Mouse (Mus musculus): ENCODE data around the gene Nup107.

The Nup107 gene

DNA sequence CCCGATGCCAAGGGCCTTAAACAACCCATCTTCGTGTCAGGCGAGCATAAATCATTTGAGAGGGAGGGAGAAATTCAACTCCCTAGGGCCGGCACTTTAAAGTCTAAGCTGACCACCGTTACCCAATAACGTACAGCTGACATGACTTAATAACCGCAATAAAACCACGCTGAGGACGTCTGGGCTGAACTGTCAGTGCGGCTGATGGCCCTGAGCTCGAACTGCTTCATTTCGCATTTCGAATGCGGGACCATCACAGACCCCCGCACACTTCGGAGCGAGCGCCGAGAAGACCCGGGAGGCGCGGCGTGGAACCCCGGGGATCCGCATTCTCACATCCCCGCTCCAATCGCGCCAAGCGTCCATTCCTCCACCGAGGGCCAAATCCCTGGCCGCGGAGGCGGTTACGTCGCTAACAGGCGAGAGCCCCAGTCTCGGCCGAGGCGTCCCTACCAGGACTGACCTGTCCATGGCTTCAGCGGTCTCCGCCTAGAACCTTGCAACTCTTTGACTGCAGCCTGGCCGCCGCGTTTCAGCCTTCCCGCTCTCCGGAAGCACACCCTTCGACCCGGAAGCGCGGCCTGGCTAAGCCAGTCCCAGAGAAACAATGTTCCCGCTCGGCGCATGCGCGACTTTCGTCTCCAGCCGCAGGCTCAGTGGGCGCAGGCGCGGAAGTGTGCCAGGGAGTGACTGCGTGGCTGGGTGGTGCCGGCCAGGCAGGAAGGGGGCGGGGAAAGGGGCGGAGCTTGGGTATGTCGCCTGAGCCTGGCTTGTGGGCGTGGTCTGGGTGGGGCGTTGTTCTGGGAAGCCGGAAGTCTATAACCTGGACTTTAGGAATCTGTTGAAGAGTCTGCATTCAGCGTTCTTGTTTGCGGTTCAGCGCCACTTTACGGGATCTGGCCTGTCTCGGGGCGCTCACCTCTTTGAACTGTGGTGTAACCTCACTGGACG, at the start of gene Nup107:
TSS of gene Nup107 (minus strand) at position 565 of the 951 bp plus-strand sequence.
- peak; percentile 100 for DNase-seq

DNA sequence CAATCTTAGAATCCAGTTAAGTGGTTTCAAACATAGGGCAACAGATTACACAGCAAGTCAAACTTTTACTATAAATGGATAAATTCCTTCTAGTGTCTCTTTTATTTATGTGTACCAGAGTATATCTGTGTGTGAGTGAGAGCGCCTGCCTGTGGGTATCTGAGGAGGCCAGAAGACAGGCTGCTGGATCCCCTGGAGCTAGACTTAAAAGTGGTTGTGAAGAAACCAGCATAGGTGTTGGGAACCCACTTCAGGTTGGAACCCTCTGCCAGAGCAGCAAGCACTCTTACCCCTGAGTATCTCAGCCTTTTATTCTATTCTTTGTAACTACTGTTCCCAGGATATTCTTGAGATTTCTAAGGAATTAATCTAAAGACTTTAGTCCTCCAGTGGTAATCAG, 49.3 kb upstream of the Nup107 start:
- DNase-seq = no peak

DNA sequence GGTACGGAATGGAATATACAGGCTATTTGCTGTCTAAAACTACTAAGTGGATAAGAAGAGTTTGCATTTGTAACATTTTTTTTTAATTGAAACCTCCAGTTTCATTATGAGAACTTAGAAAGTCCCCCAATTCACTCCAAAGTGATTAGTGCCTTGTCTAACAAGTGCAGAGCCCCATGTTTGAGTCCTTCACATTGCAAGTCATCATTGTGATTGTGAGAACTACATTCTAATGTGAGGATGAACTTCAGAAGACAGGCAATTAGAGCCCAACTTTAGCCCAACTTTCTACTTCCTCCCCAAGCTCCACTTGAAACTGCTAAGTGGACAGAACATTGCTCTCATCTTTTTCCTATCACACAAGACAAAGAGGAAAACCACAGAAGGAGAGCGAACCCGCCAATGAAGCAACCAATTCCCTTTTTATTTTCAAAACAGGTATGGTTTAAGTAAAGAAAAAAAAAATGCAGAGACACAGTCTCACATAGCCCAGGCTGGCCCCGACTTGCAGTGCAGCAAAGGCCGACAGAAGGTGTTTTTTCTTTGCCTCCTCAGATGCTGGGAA, 48.0 kb upstream of the Nup107 start:
- no peak for DNase-seq

DNA sequence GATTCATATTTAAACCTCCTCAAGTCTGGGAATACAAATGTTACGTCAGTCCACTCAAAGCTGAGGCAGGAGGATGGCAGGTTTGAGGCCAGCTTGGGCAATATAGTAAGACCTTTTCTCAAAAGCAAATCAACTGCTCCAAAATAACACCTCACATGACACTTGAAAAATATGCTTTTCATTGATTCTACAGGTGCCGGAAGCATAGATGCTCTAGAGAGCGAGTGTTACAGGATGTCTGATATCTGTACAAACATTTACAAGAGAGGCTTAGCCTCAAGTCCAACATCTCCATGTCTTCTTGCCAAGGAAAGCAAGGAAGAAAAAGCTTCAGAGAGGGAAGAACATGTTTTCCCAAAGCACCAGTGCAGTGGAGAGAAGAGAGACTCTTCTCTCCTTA, 47.2 kb upstream of the Nup107 start:
- no peak for DNase-seq

DNA sequence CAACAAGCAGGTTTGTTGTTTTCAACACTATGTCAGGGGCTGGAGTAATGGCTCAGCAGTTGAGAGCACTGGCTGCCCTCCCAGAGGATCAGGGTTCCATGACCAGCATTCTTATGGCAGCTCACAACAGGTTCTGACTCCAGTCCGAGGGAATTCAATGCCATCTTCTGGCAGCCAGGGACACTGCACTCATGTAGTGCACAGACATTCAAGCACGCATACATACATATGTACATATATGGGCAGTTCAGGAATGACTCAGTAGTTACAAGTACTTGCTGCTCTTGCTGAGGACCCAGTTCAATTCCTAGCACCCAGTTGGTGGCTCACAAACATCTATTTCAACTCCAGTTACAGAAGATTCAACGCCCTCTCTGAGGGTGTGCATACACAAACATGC, 46.4 kb upstream of the Nup107 start:
- peak; percentile 12 for DNase-seq

DNA sequence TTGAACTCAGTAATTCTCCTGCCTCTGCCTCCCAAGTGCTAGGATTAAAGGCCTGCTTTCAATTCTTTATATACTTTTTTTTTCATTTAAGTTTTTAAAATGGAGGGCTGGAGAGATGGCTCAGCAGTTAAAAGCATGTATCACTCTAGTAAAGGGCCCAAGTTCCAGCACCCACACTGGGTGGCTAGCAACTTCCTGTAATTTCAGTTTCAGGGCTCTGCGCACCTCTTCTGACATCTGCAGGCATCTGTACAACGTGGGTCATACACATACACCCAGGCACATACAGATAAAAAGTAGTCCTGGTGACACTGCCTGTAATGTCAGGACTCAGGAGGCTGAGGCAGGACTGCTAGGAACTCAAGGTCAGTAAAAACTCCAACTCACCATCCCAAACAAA, 43.8 kb upstream of the Nup107 start:
- no peak for DNase-seq

DNA sequence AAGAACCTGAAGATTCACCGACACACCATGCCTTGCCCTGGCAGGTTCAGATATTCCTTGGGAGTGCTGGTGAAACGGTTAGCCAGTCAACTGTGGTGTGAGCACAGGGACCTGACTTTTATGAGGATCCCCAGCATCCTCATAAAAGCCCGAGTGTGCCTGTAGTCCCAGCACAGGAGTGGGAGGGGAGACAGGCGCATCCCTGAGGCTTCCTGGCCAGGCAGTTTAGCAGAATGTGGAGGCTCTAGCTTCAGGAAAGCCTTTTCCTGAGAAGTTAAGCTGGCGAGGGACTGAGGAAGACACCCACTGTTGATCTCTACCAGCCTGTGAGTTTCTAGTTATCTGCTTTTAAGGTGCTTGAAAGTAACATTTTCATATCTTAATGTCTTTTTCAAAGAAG, 42.9 kb upstream of the Nup107 start:
- no peak for DNase-seq

DNA sequence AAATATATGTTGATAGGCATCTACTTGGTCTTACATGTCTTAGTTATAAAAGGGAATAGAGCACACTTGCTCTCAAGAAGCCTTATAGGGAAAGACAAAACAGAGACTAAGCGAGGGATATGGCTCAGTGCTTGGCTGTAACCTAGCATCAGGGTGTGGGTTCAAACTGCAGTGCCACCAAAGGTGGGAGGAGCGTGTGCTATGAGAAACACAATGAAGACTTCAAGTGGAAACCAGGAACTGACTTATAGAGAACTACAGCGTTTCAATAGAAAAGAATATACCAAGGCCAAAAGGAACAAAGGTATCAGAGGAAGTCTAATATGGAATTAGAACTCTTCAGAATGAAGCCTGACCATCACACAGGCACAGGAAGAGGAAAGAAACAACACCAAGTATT, 38.3 kb upstream of the Nup107 start:
- no peak for DNase-seq

DNA sequence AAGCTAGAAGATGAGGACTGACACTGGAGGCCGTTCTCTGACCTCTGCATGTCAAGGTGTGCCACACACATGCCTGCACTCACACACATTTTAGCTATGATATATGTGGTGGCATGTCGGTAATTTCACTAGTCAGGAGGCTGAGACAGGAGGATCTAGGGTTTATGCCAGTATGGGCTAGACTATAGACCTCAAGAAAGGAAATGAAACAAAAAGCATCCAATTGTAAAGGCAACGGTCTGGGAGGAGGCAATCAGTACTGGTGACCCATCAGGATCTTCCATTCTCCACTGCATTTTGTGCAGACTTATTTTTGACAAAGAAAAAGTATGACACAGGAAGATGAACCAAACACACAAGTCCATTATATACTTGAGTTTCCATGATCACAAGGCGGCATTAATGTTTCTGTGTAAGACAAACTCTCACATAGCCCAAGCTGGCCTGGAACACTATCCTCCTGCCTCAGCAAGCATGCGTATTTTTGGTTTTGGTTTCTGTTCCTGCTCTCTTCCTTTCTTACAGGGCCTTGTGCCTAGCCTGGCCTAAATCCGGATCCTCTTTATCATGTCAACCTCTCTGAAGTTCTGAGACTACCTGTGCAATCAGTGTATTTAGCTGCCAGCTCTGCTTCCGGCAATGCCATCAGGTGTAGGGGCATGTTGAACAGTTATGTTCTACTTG, 37.1 kb upstream of the Nup107 start:
- no peak for DNase-seq

DNA sequence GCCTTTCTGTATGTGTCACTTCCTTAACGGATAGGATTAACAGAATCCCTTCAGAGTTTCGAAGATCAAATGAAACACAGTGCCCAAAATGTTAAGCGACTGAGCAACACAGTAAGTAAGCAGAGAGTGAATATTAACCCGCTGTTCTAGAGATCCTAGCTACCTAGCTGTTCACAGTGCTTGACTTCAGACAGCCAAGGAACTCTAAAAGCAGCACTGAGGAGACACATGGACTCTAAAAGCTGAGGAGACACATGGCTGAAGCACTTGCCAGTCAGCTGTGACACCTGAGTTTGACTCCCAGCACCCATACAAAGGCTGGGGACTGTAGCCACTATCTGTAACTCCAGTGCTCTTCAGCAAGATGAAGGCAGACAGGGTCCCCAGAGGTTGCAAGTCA, 36.5 kb upstream of the Nup107 start:
- no peak for DNase-seq

DNA sequence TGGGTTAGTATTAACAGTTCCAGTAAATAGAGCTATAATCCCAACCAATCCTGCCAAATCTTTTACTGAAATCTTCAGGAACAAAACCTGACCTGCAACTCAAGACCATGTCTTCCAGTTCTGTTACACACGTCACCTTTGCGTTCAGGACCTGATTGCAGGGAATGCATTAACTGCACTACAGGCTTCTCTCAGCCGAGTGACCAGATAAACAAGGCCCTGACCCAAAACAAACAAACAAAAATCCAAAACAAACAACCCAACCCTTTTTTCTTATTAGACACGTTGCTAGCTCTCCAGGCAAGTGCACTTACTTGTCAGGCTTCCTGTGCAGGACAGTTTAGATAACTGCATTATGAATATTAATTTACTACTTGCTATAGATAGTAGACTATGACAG, 36.0 kb upstream of the Nup107 start:
- DNase-seq = no peak

DNA sequence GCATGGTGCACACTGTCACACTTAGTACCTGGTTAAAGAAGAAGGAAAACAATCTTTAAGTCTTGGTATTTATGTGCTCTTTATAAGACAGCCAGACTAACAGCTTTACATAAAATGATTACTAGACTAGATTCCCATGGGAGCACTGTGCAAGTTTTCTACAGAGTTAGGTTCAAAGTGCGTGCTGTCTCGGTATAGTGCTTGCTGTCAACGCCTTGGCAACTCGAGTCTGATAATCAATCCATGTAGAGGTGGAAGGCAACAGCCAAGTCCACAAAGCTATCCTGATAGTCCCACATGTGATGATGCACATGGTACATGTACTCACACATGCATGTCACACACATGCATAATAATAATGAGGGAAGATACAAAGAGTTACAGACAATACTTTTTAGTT, 32.1 kb upstream of the Nup107 start:
- DNase-seq = no peak

DNA sequence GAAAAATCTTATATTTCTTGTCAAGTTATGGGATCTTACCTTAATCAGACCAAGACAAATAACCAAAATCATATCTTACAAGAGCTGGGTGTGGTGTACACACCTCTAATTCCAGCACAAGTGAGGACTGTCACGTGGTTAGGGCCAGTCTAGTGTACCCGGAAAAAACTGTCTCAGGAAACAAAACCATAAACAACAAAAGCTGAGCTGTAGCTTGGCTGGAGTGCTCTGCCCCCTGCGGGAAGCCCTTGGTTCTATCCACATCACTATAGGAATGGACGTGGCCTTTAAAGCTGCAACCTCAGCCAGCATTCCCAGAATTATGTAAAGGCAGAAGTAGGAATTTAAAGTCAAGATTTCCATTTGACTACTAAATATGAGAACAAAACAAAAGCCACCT, 31.6 kb upstream of the Nup107 start:
- DNase-seq = peak; percentile 62

DNA sequence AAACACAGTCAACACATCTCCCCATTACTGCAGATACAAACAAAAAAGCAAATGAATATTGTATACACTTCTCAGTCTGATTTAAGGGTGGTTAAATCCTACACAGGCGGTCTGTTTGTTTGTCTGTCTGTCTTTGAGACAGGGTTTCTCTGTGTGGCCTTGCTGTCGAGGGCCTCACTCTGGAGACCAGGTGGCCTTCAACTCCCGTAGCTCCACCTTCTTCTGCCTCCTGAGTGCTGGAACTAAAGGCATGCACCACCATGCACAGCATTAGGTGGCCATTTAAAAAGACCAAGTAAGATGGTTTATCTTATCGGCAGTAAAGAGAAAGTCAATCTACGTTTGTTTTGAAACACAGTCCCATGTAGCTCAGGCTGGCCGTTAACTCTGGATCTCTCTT, 30.8 kb upstream of the Nup107 start:
- no peak for DNase-seq

DNA sequence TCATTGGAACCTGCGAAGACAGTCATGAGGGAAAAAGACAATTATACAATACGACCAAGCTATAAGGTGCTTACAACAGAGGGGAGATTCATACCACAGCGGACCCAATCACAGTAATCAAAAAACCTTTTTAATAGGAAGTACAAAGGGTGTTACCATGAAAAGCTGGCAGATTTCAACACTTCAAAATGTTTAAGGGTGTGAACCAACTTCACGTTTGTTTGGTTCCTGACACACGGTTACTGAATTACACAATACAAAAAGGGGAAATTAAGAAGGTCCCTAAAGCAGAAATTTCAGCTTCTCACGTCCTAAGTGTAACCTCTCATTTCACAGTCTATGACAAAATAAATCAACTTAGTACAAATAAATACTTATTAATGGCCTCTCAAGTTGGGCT, 26.1 kb upstream of the Nup107 start:
- DNase-seq = no peak

DNA sequence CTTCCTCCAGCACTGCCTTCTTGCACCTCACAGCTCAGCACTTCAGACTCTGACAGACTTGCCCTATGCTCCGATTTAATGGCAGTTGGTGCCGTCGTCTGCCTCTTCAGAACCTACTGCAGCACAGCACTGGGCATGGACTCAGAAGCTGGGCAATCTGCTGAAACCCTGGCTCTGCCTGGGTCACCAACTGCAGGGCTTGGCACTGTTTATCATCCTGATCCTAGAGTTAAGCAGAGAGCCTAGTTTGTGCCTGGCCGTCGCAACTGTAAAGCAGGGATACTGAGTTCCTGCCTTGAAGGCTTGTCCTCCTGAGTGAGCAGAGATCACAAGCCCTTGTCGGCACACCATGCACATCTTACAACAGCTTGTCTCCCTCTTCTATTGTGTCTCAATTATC, 24.2 kb upstream of the Nup107 start:
- DNase-seq = no peak

DNA sequence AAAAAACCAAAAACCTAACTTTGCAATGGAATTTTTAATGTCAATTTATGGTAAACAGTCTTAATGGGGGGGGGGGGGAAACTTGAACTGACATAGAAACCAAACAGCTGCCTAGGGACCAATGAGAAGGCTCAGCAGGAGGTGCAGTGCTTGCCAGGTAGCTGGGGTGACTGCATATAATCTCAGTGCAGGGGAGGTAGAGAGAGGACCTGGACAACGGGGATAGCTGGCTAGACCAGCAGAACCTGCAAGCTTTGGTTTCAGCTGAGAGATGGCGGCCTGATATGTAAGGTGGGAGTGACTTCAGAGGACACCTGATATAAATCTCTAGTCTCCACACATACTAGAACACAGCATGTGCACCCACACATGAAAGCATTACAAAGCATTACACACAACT, 20.0 kb upstream of the Nup107 start:
- DNase-seq = no peak

DNA sequence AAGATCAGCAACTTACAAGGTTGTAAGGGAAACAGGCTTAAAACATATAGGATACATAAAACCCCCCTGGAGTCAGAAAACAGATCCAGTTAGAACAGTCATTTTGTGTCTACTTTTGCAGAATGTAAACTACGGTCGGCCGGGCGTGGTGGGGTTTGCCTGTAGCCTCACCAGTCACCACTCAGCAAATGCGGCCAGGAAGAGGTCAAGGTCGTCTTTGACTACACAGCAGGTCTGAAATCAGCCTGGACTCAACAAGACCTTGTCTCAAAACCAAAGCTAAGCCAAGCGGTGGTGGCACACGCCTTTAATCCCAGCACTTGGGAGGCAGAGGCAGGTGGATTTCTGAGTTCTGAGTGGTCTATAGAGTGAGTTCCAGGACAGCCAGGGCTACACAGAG, 19.1 kb upstream of the Nup107 start:
- DNase-seq = no peak

DNA sequence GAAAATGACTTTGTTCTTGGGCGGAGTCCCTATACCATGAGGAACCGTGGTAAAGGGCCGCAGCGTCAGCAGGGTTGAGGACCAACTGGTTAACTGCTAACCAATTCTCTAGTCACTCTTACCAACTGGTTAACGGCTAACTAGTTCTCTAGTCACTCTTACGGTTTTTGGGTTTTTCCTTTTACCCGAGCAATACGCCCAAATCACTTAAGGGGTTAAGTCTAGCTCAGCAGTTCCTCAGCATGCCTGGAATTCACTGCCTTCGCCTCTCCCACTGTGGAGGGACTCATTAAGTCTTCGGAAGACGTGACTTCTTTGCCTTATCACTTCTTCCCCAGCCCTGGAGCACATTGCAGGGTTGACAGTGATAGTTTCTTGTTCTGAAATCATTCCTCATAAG, 18.0 kb upstream of the Nup107 start:
- DNase-seq = no peak

DNA sequence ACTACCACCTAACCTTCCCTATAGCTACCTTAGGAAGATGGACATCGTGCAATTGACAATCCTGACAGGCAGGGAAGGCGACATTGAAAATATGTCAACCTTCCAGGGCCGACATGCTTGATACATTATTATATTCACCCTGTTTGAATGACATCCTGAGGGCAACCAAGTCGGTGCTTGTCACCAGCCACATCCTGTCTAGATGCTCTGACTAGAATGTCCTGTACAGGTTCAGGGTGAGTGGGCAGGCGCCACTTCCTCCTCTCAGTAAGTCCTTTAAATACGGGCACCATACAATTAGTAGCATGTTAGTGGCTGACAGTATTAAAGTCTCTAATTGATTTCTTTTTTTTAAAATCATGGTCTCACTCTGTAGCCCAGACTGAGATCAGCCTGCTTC, 15.6 kb upstream of the Nup107 start:
- no peak for DNase-seq

DNA sequence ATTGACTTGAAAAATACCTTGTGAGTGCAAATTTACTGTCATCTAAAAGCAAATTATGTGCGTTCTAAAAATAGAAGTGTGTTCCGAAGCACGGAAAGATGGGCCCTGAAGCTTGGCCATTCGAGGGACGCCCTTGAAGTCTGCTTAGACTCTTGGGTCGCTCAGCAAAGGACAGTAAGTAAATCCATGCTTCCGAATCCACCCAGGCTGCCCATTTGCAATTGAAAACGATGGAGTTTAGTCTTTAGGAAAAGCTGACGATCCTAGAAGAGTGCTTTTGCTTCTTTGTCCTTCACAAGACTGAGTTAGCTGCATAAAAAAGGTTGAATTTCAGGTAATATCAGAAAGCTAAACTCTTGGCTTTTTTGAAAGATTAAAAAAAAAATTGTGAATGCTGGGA, 13.4 kb upstream of the Nup107 start:
- DNase-seq = no peak

DNA sequence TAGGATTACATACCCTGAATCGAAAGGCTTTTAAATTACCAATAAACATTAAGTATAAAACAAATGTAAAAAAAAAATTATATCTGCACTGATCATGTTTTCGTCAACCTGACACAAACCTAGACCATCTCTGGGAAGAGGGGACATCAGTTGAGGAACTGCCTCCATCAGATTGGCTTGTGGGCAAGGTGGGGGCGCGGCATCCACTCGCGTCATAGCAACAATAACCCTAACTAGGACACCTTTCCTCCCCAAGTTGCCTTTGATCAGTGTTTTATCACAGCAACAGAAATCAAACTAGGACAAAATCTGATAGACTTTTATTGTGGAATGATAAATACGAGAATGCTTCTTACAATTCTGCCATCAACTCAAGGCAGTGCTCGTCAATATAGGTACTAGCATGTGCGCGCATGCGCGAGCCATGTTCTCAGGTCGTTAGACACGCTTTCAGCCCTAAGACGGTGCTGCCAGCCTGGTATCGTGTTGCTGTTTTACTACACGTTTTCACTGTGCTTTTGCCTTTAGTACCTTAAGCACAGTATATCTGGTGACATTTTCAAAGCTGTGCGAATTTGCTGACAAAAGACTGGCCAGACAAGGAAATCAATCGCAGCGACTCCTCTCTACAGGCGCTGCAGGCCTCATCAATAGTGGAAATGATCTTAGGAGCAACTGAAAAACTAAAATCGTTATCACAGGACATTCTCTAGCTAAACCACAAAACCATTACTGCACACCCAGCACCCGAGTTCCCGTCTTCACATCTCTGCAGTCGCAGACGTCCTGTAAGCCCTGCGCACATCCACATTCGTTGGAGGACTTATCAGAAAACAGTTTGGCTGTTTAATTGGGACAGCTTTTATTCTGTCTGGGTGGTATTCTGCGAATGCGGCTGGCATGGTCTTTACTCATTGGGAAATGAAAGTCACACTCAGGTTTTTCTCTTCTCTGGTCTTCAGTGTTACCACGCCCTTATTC, 11.7 kb upstream of the Nup107 start:
- DNase-seq = no peak

DNA sequence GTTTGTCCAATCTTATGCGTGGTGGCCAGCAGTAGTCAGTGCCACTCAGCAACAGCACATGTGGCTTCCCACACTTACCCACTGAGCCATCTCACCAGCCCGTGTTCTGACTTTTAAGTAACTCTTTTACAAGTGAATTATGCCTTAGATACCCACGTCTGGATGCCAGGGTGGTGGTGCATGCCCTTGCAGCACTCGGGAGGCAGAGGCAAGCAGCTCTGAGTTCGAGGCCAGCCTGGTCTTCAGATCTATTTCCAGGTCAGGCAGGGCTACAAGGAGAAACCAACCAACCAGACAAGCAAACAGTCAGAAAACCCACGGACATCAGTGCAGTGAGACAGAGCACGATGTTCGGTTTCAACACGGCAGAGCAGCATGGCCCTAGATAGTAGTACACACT, 9.4 kb upstream of the Nup107 start:
- no peak for DNase-seq

All from lung, postnatal 10 days (tissue).